Mouse (Mus musculus): ENCODE data around the gene Add1.

The Add1 gene

GRCm38 (mm10) chr5:34573268-34574221 lies at the start of gene Add1:
TSS of gene Add1 (plus strand) at chr5:34573664.
- peak; percentile 95 to 97 for DNase-seq

DNA sequence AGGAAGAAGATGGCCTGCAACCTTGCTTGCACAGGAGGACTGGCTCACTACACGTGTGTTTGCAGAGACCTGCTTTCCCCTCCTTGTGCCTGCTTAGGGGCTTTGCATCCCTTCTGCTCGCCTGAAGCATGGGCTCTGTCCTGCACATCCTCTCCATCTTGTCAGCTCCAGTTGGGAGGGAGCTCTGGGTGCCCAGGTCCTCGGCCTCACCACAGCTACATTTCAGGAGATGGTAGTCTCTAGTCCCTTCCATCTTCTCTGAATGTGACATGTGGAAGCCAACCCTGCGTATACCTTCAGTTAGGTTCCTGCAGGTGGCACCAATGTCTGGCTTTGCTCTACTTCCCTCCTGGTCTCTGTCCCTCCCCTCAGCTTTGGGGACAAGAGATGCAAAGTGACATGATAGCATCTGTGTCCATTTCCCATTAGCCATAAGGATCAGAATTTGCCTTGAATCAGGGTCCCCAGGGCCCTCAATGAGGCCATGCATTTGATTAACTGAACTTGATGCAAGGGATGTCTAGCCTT lies 49.4 kb upstream of the Add1 start:
- DNase-seq = no peak

- no peak for DNase-seq
Measured at GRCm38 (mm10) chr5:34524511-34524910, 49.0 kb upstream of the Add1 start.

GRCm38 (mm10) chr5:34525663-34526476 lies 47.6 kb upstream of the Add1 start, which contains the start of gene Sh3bp2:
TSS of gene Sh3bp2 (plus strand) at chr5:34525838.
- peak; percentile 97 to 100 for DNase-seq

- DNase-seq = no peak
Measured at GRCm38 (mm10) chr5:34526477-34526775, 47.0 kb upstream of the Add1 start.

GRCm38 (mm10) chr5:34527352-34527751 lies 46.1 kb upstream of the Add1 start:
- DNase-seq = no peak

GRCm38 (mm10) chr5:34528724-34529123 lies 44.7 kb upstream of the Add1 start:
- peak in 1 of 2 experiments; percentile 66 for DNase-seq

- peak in 1 of 2 experiments; percentile 47 for DNase-seq
Measured at GRCm38 (mm10) chr5:34530116-34530515, 43.3 kb upstream of the Add1 start.

GRCm38 (mm10) chr5:34530687-34531086 lies 42.8 kb upstream of the Add1 start:
- peak; percentile 63 to 73 for DNase-seq

GRCm38 (mm10) chr5:34533066-34533465 lies 40.4 kb upstream of the Add1 start:
- no peak for DNase-seq

GRCm38 (mm10) chr5:34533820-34534219 lies 39.6 kb upstream of the Add1 start:
- DNase-seq = no peak

GRCm38 (mm10) chr5:34534776-34535581 lies 38.5 kb upstream of the Add1 start:
- DNase-seq = peak in 1 of 2 experiments; percentile 68

DNA sequence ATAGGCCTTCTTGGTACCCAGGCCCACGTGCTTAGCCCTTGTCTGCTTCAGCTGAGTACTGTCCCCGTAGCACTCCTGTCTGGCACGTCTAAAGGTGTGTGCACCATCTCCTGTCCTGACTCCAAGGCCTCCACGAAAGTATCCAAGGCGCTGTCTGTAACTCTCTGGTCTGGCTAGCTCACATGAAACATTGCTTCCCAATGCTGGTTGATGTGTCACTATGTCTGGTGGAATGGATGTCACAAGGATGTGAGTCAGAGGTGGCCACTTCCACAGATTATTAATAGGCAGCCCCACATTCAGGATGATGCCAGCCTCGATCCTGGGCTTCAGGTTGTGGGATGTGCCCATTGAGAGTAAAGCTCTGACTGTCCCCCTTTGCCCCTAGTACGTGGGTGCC lies 37.6 kb upstream of the Add1 start:
- no peak for DNase-seq

- no peak for DNase-seq
Measured at GRCm38 (mm10) chr5:34538079-34538478, 35.4 kb upstream of the Add1 start.

- peak in 1 of 2 experiments; percentile 65 for DNase-seq
Measured at GRCm38 (mm10) chr5:34538527-34538926, 34.9 kb upstream of the Add1 start.

DNA sequence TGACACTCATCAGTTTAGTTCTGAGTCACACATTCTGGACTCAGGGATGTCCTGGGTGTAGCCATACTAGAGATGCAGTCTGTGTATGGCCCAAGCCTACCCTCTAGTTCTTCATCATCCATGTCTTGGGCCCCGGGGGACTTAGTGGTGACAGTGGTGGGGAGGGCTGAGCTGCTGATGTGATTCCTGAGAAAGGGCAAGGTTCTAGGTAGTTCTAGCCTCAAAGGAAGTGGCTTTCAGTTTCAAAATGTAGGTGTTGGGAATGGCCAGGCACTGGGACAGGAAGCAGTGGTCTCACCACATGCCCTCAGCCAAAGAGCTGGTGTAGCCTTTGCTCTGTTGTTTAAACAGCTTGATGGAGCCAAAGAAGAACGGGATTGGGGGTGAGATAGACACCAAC lies 34.3 kb upstream of the Add1 start:
- no peak for DNase-seq

DNA sequence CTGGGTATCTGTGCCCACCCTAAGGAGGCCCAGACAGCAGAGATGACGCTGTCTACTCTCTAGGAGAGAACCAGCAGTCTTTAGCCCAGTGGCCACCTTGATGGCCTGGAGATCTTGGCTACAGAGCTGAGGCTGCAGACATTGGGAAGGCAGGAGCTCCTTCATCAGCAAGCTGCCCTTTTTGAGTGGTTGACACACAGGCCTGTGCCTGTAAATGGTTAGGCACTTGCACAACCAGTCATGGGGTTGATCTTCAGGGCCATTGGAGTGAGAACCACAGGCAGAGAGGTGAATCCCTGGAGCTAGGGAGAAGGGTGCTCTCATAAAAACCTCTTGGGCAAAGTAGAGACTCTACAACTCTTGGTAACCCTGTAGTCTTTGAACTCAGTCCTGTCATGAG lies 31.3 kb upstream of the Add1 start:
- DNase-seq = no peak

DNA sequence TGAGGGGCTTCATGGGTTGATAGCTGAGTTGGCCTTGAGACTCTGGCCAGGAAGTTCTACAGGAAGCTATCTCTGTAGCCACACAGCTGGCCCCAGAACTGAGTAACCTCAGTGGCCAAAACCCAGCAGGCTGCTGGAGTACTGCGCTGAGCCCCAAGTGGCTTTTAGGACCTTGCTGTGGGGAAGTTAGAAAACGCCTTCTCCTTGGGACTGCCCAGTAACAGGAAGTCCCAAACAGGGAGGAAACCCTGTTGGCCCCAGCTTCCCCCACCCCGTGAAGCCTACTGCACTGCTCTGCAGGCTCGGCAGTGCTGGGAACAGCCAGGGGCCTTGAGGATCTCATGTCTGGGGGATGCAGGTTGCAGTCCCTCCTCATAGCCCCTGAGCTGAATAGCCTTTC lies 30.4 kb upstream of the Add1 start:
- no peak for DNase-seq

- DNase-seq = peak; percentile 62 to 66
Measured at GRCm38 (mm10) chr5:34547410-34547809, 26.1 kb upstream of the Add1 start.

DNA sequence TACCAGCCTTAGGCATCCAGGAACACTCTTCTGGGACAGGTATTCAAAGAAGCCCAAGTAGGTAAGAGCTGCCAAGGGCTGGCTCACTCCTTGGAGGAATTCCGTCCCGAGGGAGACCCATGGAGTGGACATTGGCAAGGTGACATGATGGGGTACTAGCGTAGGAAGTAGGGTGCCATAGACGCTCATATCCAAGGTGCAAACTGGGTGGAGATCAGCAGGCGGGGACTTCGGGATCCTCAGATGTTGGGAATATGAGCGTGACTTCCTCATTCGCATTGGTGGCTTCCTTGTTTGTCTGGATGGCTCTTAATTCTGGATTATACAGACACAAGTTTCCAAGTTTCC lies 24.4 kb upstream of the Add1 start:
- DNase-seq = no peak

DNA sequence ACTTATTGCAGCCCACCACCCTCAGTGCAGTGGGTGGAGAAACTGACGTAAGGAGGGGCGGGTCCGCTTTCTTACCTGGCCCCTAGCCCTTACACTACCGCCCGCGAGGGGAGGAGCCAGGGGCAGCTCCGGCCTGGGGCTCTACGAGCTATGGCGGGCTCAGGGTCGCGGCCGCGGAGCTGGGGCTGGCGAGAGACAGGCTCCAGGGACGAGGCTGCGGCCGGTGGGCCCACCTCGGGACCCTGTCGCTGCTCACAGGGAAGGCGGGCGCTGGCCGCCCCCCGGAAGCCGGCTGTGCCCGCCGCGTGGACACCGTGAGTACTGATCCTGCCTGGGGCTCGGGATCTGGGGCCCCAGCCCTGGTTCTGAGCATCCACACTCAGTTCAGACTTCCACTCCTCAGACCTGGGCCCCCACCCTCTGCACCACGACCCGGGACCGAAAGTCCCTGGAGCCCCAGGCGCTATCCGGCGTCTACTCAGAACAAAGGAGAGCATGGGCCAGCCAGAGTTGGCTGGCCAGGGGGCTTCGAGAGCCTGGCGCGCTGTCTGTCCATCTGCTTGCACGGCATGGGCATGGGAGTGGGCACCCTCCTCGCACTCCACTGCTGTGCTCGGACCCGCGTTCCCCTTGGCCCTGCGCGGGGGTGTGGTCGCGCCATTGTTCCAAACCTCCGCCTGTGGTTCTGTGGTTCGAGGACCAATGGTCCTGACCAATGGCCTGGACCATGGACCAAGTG lies 23.8 kb upstream of the Add1 start:
- DNase-seq = peak in 1 of 2 experiments; percentile 65

DNA sequence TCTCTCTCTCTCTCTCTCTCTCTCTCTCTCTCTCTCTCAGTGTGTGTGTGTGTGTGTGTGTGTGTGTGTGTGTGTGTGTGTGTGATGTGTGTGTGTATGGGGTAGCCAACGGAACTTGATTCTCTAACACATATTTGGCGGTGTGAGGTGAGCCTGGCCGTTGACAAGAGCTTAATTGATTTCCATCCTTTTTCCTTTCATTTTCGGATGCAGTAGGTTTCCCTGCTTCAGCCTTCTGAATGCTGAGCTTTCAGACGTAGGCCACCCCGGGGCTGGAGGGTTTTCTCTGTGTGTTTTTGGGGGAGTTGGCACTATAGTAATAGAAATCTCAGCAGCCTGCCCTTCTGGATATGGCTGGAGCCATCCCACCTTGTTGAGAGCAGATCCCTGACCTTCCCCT lies 23.2 kb upstream of the Add1 start:
- DNase-seq = no peak
